In genomic region chr2:29407350-29407749, GRCm38 (mm10) we compare ENCODE assay signal across 18 mouse cellular contexts.
DNase-seq lines count a peak whose midpoint lies in the region; ATAC-seq lines count a peak whose summit lies in the region.
"Had no signal": no experiment of that assay in that cellular context is flagged by ENCODE, and none has a peak within 500 bp of the region (broad histone marks: within the 10 kb centered on the region; RNA-seq: fewer than 3 reads in every experiment).

No protein-coding gene starts in this region.

- intact Hi-C loops in left cerebral cortex, postnatal 10 days (cut with DNase I) = no loop called here

- H3K4me3 ChIP-seq in midbrain, embryonic 13.5 days (replicated peaks) = no peak overlapping the region
- no peak overlapping the region for H3K4me3 ChIP-seq in midbrain, embryonic 10.5 days
- no peak overlapping the region for H3K4me3 ChIP-seq in forebrain, embryonic 11.5 days (ENCODE audit: low read depth, low read length)
- H3K4me3 ChIP-seq in forebrain, embryonic 14.5 days (ENCODE audit: low read depth, low read length) = no peak overlapping the region
- H3K4me3 ChIP-seq in midbrain, embryonic 16.5 days (ENCODE audit: low read depth, low read length) = no peak overlapping the region
- H3K4me3 ChIP-seq: heart, embryonic 10.5 days; liver, embryonic 13.5 days had no signal

- H3K36me3 ChIP-seq in midbrain, embryonic 13.5 days = no peaks in the 10 kb centered on the region
- H3K36me3 ChIP-seq in midbrain, embryonic 10.5 days = no peaks in the 10 kb centered on the region
- no peaks in the 10 kb centered on the region for H3K36me3 ChIP-seq in forebrain, embryonic 11.5 days (ENCODE audit: control insufficient read depth, insufficient read depth, low read length)
- no peaks in the 10 kb centered on the region for H3K36me3 ChIP-seq in forebrain, embryonic 14.5 days (ENCODE audit: control insufficient read depth, insufficient read depth, low read length)
- no peaks in the 10 kb centered on the region for H3K36me3 ChIP-seq in midbrain, embryonic 16.5 days (ENCODE audit: control insufficient read depth, insufficient read depth, low read length)
- H3K36me3 ChIP-seq: heart, embryonic 10.5 days; liver, embryonic 13.5 days had no signal

- H3K27me3 ChIP-seq in midbrain, embryonic 13.5 days = no peaks in the 10 kb centered on the region
- no peaks in the 10 kb centered on the region for H3K27me3 ChIP-seq in midbrain, embryonic 10.5 days (ENCODE audit: low read depth, poor library complexity, severe bottlenecking)
- H3K27me3 ChIP-seq in forebrain, embryonic 11.5 days (ENCODE audit: control insufficient read depth, insufficient read depth, low read length) = no peaks in the 10 kb centered on the region
- H3K27me3 ChIP-seq in forebrain, embryonic 14.5 days (replicated peaks; ENCODE audit: control insufficient read depth, insufficient read depth, low read length) = no peaks in the 10 kb centered on the region
- H3K27me3 ChIP-seq in midbrain, embryonic 16.5 days (ENCODE audit: control insufficient read depth, insufficient read depth, low read depth, low read length) = no peaks in the 10 kb centered on the region
- H3K27me3 ChIP-seq: liver, embryonic 13.5 days had no signal

- peaks cover 56% of the 10 kb centered on the region for H3K4me1 ChIP-seq in midbrain, embryonic 13.5 days (replicated peaks)
- H3K4me1 ChIP-seq in midbrain, embryonic 10.5 days = peaks cover 15% of the 10 kb centered on the region
- no peaks in the 10 kb centered on the region; the same call in 1 of the 2 replicates for H3K4me1 ChIP-seq in forebrain, embryonic 11.5 days (replicated peaks; ENCODE audit: control insufficient read depth, insufficient read depth, low read length)
- H3K4me1 ChIP-seq in forebrain, embryonic 14.5 days (ENCODE audit: control insufficient read depth, insufficient read depth, low read length) = peaks cover 21% of the 10 kb centered on the region
- H3K4me1 ChIP-seq in midbrain, embryonic 16.5 days (ENCODE audit: control insufficient read depth, insufficient read depth, low read length) = peaks cover 13% of the 10 kb centered on the region

- ATAC-seq in midbrain, embryonic 13.5 days = no peak
- ATAC-seq in forebrain, embryonic 11.5 days (replicated peaks; ENCODE audit: low FRiP score) = no peak
- peak; percentile 68 for ATAC-seq in forebrain, embryonic 14.5 days
- ATAC-seq in midbrain, embryonic 16.5 days = no peak

- 57% methylated on average over 3 of the region's 3 CpGs for WGBS in midbrain, embryonic 13.5 days
- WGBS in midbrain, embryonic 10.5 days = 90% methylated on average over 3 of the region's 3 CpGs
- 72% methylated on average over 3 of the region's 3 CpGs for WGBS in forebrain, embryonic 11.5 days
- WGBS in forebrain, embryonic 14.5 days = 32% methylated on average over 3 of the region's 3 CpGs
- WGBS in midbrain, embryonic 16.5 days = 39% methylated on average over 3 of the region's 3 CpGs

- no peak for DNase-seq in midbrain, embryonic 10.5 days (ENCODE audit: low spot score)
- DNase-seq in forebrain, embryonic 11.5 days (ENCODE audit: low spot score) = no peak
- DNase-seq in forebrain, embryonic 14.5 days (ENCODE audit: low spot score) = peak; percentile 45
- DNase-seq in spleen, postnatal 36 days (ENCODE audit: low spot score in 2 of 2) = no peak
- DNase-seq in left cerebral cortex, postnatal 10 days (ENCODE audit: extremely low spot score in 1 of 2, low spot score in 2 of 2) = no peak
- DNase-seq: adrenal gland, adult 2 months; cerebellum, adult 8-10 months; heart, postnatal 4 days; liver, embryonic 13.5 days; lung, adult 2 months; lung, postnatal 14 days; right cerebral cortex, adult 18-20 months; right cerebral cortex, postnatal 4 days; thymus, adult 18-20 months; thymus, postnatal 4 days had no signal

- peak overlapping the region; percentile 72 for H3K27ac ChIP-seq in midbrain, embryonic 13.5 days
- no peak overlapping the region for H3K27ac ChIP-seq in midbrain, embryonic 10.5 days (replicated peaks)
- peak overlapping the region; percentile 51; the same call in 1 of the 2 replicates for H3K27ac ChIP-seq in forebrain, embryonic 11.5 days (ENCODE audit: low read depth, low read length)
- peak overlapping the region; percentile 41; the same call in 1 of the 2 replicates for H3K27ac ChIP-seq in forebrain, embryonic 14.5 days (ENCODE audit: low read depth, low read length)
- H3K27ac ChIP-seq in midbrain, embryonic 16.5 days (ENCODE audit: low read length) = peak overlapping the region; percentile 43; the same call in 1 of the 2 replicates
- H3K27ac ChIP-seq: heart, embryonic 10.5 days; liver, embryonic 13.5 days had no signal

- H3K4me2 ChIP-seq in midbrain, embryonic 13.5 days (replicated peaks) = no peak overlapping the region
- H3K4me2 ChIP-seq in forebrain, embryonic 11.5 days (ENCODE audit: low read depth, low read length, severe bottlenecking) = no peak overlapping the region
- H3K4me2 ChIP-seq in forebrain, embryonic 14.5 days (ENCODE audit: low read length) = no peak overlapping the region
- H3K4me2 ChIP-seq in midbrain, embryonic 16.5 days (ENCODE audit: low read length) = no peak overlapping the region
- H3K4me2 ChIP-seq: liver, embryonic 13.5 days had no signal

- no peaks in the 10 kb centered on the region for H3K9me3 ChIP-seq in midbrain, embryonic 13.5 days
- H3K9me3 ChIP-seq in midbrain, embryonic 10.5 days (replicated peaks) = no peaks in the 10 kb centered on the region
- no peaks in the 10 kb centered on the region for H3K9me3 ChIP-seq in forebrain, embryonic 11.5 days (ENCODE audit: control insufficient read depth, low read length)
- H3K9me3 ChIP-seq in forebrain, embryonic 14.5 days (replicated peaks; ENCODE audit: control insufficient read depth, low read length) = no peaks in the 10 kb centered on the region
- no peaks in the 10 kb centered on the region for H3K9me3 ChIP-seq in midbrain, embryonic 16.5 days (replicated peaks; ENCODE audit: control insufficient read depth, low read length, poor library complexity, severe bottlenecking)
- H3K9me3 ChIP-seq: heart, embryonic 10.5 days; liver, embryonic 13.5 days had no signal

- no peak overlapping the region for H3K9ac ChIP-seq in midbrain, embryonic 13.5 days (replicated peaks)
- H3K9ac ChIP-seq in forebrain, embryonic 11.5 days (ENCODE audit: low read length) = no peak overlapping the region
- no peak overlapping the region for H3K9ac ChIP-seq in forebrain, embryonic 14.5 days (ENCODE audit: low read length)
- no peak overlapping the region for H3K9ac ChIP-seq in midbrain, embryonic 16.5 days (ENCODE audit: low read depth, low read length)
- H3K9ac ChIP-seq: liver, embryonic 13.5 days had no signal
